Mouse (Mus musculus) lung, adult 2 months (tissue): ENCODE measurements around the gene Dtnb. TPM values are rescaled to one million over a fixed set of nuclear protein-coding genes. Genes with fewer than 3 reads are reported as not detected.

ENCODE experiments used
- DNase-seq: peaks from one replicate; pipeline ENCODE4 v3.0.0; 2022
- H3K4me1 ChIP-seq: fragments of 200-500 bp; 2 replicates; pipeline ENCODE4 v1.6.1; 2011; ENCODE audit warnings: low read length; ENCODE audit not compliant: control insufficient read depth, insufficient read depth
- H3K4me3 ChIP-seq: fragments of 200-500 bp; replicated peaks from 2 replicates; pipeline ENCODE3; 2011; ENCODE audit warnings: low read depth, mild to moderate bottlenecking, control low read depth, low read length; ENCODE audit errors: extremely low read depth
- CTCF ChIP-seq: fragments of 200-500 bp; IDR thresholded peaks from 2 replicates; pipeline ENCODE4 v1.5.1; 2011; ENCODE audit warnings: mild to moderate bottlenecking, low read length, control low read depth; ENCODE audit not compliant: insufficient read depth
- POLR2A ChIP-seq: fragments of 200-500 bp; IDR thresholded peaks from 2 replicates; pipeline ENCODE4 v1.6.1; 2011; ENCODE audit warnings: low read depth, mild to moderate bottlenecking, control low read depth, low read length, borderline replicate concordance; ENCODE audit errors: extremely low read depth
- WGBS: fragments of 180-500 bp; shearing (Covaris S2); methylation state at CpG from one replicate; pipeline ENCODE4 v1.1.7; 2018; 5-methylcytosine and 5-hydroxymethylcytosine counted together
- polyA plus RNA-seq: library from polyadenylated mRNA; depleted of rRNA; stranded (reverse); fragments of >200 nt; gene quantifications from 2 replicates; pipeline ENCODE4 v1.2.3, GENCODE M21; 2012

The Dtnb gene
- polyA plus RNA-seq, 1 experiment: 27.9 TPM

DNA sequence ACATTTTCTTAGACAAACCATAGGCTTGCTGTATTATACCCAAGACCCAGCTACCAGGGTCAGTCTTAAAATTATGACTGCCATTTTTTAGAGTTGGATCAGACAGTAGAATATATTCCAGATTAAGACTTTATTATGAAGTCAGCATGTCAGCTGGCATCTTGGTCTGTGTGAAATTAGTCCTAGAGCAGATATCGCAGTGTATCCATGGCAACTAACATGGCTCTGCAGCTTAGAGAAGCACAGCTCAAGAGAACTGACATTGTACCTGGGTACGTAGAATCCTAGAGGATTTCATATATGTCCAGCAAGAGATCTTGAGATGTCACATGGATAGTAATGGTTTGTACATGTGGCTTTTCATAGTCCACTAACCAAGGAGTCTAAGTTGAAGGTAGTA lies 148.3 kb downstream of the Dtnb start:
- WGBS: over 99% methylated on average over 2 of the region's 2 CpGs
- Histone ChIP-seq H3K4me1 (no peaks in the 10 kb centered on the region), H3K4me3 (no peak overlapping the region)
- no peak for TF ChIP-seq CTCF
- TF ChIP-seq POLR2A: no peak
- no peak for DNase-seq

DNA sequence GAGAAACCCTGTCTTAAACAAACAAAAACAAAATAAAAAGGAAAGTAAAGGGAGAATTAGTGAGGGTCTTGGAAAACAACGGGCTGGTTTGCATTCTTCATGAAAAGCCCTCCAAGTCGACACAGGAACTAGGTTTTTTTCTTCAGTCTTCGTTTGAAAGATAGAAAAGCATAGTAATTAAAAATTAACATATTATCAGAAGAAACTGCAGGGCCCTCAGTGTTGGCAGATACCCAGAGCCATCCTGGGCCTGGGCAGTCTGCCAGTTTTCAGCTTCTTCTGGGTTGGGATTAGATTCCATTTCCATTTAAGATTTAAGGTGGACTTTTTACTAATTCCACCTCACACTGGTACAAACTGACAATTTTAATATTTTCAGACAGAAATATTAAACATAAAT lies 151.6 kb downstream of the Dtnb start:
- 32% methylated on average over 3 of the region's 3 CpGs for WGBS
- no peaks in the 10 kb centered on the region for H3K4me1 ChIP-seq
- TF ChIP-seq POLR2A (no peak), CTCF (no peak)
- DNase-seq: no peak
- H3K4me3 ChIP-seq: no peak overlapping the region

DNA sequence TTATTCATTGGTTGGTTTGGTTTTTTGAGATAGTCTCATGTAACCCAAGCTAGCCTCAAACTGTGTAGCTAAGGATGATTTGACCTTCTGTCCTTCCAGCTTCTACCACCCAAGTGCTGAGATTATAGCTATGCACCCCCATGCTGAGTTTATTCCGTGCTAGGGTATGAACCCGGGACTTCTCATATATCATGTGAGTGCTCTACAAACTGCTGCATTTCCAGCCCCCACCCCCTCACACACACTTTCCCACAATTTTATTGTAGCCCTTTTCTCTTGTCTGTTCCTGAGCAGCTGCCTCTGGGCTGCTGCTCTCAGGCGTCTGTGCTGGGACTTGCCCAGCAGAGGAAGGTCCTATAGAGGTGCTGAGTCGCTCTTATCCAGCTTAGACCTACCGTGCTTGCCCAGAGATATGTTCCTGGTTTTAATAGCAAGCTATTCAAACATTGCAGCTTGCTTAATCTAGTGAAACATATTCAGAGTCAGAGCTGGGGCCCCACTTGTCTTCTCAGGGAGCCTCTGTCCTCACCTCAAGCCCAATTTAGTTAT lies 152.7 kb downstream of the Dtnb start:
- H3K4me3 ChIP-seq: no peak overlapping the region
- 57% methylated on average over 5 of the region's 5 CpGs for WGBS
- TF ChIP-seq CTCF (no peak), POLR2A (no peak)

DNA sequence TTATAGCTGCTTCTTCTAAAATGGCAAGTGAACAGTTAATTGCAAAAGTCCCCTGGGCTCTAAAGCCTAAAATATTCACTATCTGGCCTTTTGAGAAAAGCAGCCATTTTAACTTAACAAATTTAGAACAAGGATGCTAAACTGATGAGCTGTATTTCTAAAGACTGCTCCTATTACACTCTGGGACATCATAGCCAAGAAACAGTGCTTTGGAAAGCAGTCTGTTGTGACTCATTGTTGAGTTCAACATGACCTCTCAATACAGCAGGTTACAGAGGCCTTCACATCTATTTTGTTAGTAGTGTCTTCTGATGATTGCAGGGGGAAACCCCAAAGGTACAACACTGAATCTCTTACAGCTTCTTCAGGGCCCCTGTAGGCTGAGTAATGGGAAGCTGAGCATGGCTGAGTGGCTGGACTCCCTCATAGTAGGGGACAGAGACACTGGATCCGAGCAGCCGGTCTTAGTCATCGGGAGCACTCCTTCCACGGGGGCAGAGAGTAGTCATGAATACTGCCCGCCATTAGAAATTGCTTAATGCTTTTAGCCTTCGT lies 157.4 kb downstream of the Dtnb start:
- no peak for DNase-seq
- no peak for TF ChIP-seq CTCF
- no peak for TF ChIP-seq POLR2A
- WGBS: 77% methylated on average over 6 of the region's 6 CpGs
- no peaks in the 10 kb centered on the region; the same call in 1 of the 2 replicates for H3K4me1 ChIP-seq
- H3K4me3 ChIP-seq: no peak overlapping the region

More for the DNA sequence above, 152.7 kb downstream of the Dtnb start:
- DNase-seq: no peak
- no peaks in the 10 kb centered on the region for H3K4me1 ChIP-seq

DNA sequence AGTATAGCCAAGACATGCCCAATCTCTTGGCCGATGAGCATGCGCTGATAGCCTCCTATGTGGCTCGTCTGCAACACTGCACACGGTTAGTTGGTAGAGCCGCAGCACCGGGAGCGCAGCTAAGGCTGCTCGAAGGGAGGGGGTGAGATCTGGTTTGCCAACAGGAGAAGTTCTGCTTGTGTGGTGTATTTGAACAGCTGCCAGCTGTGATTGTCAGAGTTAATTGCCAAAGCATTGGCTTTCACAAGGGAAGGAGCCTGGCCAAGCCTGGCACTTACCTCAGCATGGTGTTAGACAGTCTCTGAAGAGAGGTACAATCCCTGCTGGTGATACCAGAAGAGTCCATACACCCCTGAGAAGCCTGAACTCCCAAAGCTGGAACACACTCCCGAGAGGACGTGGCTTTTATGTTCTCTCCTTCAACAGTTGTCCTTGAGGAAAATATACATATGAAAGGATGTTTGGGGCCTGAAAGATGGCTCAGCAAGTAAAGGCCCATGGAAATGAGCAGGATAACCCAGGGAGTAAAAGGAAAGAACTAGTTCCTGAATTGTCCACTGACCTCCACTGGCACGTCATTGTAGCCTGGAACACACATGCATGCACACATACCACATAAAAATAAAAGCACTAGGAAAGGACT lies 160.6 kb downstream of the Dtnb start:
- no peaks in the 10 kb centered on the region; the same call in 1 of the 2 replicates for H3K4me1 ChIP-seq
- TF ChIP-seq CTCF: no peak
- no peak for DNase-seq
- WGBS: 63% methylated on average over 11 of the region's 11 CpGs
- H3K4me3 ChIP-seq: no peak overlapping the region

DNA sequence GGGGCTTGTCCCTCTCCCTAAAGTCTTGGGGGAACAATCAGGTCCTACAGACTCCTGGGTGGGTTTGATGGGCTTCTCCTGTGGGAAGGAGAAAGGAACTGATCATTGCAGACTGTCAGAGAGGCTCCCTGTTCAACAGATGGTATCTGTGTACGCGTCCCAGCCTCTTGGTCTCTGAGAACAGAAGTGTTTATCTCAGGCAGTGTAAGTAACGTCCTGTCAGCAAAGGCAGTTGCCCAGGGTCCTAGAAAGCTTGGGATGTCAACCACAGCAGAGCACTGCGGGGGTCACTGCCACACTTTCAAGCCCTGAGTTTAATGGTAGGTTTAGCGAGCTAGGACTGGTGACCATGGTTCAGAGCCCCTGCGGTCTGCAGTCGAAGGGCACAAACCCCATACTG lies 161.1 kb downstream of the Dtnb start:
- no peak for DNase-seq
- TF ChIP-seq CTCF: no peak
- 58% methylated on average over 7 of the region's 7 CpGs for WGBS
- no peaks in the 10 kb centered on the region; the same call in 1 of the 2 replicates for H3K4me1 ChIP-seq
- no peak overlapping the region for H3K4me3 ChIP-seq

DNA sequence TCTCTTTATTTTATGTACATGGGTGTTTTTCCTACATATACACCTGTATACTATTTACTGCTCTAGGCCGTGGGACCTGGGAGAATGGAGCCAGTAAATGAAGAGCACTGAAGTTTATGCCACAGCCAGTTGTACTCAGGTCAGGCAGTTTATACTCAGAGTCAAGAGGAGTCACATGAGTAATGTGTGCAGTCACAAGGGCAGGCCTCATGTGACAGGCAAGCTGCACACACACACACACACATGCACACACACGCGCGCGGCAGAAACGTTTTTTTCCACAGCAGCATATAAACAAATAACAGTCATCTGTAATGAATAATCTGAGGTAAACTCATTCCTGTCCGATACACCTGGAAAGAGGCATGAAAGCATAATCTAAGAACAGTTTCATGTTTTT lies 164.8 kb downstream of the Dtnb start:
- peaks cover 5% of the 10 kb centered on the region for H3K4me1 ChIP-seq
- no peak for DNase-seq
- WGBS: 68% methylated on average over 7 of the region's 7 CpGs
- no peak for TF ChIP-seq POLR2A
- no peak for TF ChIP-seq CTCF
- H3K4me3 ChIP-seq: no peak overlapping the region

DNA sequence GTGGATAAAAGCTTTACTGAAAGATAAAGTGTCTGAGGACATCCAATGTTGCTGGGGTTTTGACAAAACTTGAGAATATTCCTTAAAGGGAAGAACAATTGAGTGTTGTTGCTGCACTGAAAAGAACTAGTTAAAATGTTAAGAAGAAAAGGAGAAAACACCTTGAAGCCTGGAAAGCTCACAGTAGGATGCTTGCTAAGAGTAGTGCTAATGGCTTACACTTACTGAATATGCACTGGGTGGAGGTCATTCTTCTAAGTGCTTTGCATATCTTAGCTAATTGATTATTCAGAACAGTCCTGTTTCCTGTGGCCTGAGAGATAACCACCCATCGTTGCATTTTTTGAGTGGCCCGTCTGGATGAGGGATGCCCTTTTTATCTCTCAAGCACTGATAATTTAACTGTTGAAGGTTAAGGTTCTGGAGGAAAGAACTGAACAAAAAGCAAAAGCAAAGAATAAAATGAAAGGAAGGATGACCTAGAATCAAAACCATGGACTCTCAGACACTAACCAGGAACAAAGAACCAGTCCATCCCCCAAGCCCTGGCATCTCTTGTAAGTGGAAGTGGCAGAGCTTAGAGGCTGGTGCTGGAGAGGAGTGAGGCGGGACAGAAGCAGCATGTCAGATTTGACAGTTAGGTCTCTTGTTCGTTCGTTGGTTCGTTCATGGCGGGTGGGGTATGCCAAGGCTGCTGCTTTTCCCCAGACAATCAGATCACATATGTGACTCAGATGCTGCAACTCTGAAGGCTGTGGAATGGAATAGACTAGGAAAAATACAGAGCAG lies 166.8 kb downstream of the Dtnb start:
- 45% methylated on average over 7 of the region's 7 CpGs for WGBS
- Histone ChIP-seq H3K4me1 (peaks cover 5% of the 10 kb centered on the region), H3K4me3 (no peak overlapping the region)
- TF ChIP-seq CTCF (no peak), POLR2A (no peak)
- no peak for DNase-seq

DNA sequence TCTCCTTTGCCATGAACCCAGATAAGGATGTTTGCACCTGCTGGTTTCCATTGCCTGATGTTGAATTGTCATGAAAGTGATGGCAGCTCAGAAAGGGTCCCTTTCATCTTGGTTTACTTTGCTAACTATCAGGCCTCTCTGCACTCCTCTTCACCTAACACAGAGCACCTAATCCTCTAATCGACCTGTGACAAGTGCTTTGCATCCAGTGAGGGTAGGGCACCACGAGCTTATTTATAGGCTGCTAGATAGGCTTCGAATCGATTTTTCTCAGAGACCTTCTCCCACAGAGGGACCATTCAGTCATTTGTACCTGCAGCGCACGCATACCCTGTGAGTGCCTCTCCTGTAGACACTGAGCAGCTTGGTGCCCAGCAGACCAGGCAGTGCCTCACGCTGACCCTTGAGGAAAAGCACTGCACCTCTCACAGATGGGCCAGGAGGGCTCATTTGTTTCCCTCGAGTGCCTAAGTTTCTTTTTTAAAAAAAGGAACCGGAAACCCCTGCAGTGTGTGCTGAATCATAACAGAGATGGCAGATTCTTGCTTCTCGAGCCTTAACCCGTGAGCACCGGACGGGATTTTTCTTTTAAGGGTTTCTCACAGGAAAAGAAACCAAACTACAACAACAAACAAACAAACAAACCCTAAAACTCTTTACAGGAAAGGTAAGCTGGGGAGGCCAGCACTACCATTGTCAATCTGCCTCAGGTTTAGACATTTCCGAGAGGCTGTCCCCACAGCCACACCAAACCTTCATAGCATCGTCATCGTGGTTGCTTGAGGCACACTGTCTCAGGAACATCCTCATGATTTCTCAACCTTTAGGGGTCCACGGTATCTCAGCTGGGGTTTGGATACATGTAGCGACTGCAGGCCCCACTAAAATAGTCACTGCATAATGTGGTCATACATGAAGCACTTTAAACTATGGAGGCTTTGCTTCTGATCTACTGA lies 167.8 kb downstream of the Dtnb start:
- Histone ChIP-seq H3K4me1 (peaks cover 6% of the 10 kb centered on the region), H3K4me3 (peak overlapping the region; percentile 42)
- no peak for DNase-seq
- TF ChIP-seq CTCF (no peak), POLR2A (no peak)
- WGBS: 54% methylated on average over 18 of the region's 18 CpGs
